Mouse (Mus musculus) layer of hippocampus, adult 6 months (tissue): ENCODE results near the gene Kcna5. TPM values are rescaled to one million over a fixed set of nuclear protein-coding genes. Genes with fewer than 3 reads are reported as not detected.

Source experiments
- long read RNA-seq, 2 experiments: library from polyadenylated mRNA; unstranded; transcript quantifications; one replicate each; pipeline ENCODE4 v2.0.0; 2019 to 2020
- polyA plus RNA-seq: library from polyadenylated mRNA; unstranded; fragments of <200 nt; fragmentation: Nextera tagmentation; gene quantifications from 2 replicates; pipeline ENCODE4 v1.2.3, GENCODE M21; 2021

The Kcna5 gene
- 0.14 and 0.16 TPM in 2 replicates for polyA plus RNA-seq
- long read RNA-seq, experiment 1, partial matches to known transcripts = 0 of 1 reads
- long read RNA-seq, experiment 1, other reads (novel, unspliced or antisense) = 0 of 1 reads
- long read RNA-seq, experiment 2, partial matches to known transcripts = 0 of 3 reads
- long read RNA-seq, experiment 2, other reads (novel, unspliced or antisense) = 0 of 3 reads

DNA sequence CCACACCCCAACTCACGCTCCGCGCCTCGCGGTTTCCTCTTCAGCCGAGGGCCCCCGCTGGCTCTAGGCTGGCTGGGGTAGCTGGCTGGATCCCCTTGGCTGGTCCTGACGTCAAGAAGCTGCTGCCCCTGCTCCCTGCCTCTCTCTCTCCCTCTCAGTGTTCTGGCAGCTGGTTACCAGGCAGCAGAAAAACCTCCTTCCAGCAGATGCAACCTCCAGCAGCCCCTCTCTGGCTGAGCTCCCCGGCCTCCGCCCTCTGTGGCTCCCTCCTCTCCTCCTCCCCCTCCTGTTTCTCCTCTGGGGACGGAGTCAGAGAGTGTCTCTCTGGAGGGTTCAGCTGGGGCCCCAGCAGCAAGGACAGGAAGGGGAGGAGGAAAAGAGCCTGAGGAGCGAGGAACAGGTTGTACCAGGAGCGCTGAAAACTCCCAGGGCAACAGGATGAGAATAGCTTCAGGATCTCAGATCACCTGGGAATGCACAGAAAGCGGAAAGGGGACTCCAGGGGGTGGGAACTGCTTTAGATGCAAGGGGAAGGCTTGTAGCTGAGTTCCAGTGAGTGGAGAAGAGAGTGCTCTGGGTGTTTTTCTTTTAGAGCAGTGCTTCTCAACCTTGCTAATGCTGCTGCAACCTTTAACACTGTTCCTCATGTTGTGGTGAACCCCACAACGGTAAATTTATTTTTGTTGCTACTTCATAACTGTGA is at the start of gene Kcna5:
Gene Kcna5, minus strand, starts transcription at position 205 of the 703 bp plus-strand sequence.

Other genes starting within 250 kb of the Kcna5 start
- gene Kcna1, start 111.0 kb upstream of the Kcna5 start, polyA plus RNA-seq = 17.6 and 19.7 TPM in 2 replicates
- gene Kcna6, start 205.3 kb upstream of the Kcna5 start, polyA plus RNA-seq = 12.5 and 12.8 TPM in 2 replicates